Mouse (Mus musculus): ENCODE data around the gene Ddx54. TPM values are rescaled to one million over a fixed set of nuclear protein-coding genes. Genes with fewer than 3 reads are reported as not detected.

Gene Ddx54
- polyA plus RNA-seq, 2 experiments, result 34.1 to 36.1 TPM

GRCm38 (mm10) chr5:120644227-120644626, 31.7 kb downstream of the Ddx54 start:
- TF ChIP-seq POLR2A (IDR thresholded peaks at IDR 0.05; ENCODE audit: borderline replicate concordance, extremely low read depth, insufficient read depth, insufficient read length), result no peak
- Histone ChIP-seq H3K4me3 (replicated peaks; ENCODE audit: low read length) (no peak overlapping the region), H3K4me2 (replicated peaks; ENCODE audit: low read depth, low read length, severe bottlenecking) (no peak overlapping the region), H3K9ac (ENCODE audit: low read depth, low read length, severe bottlenecking) (no peak overlapping the region), H3K36me3 (ENCODE audit: control insufficient read depth, insufficient read depth, low read length) (no peaks in the 10 kb centered on the region), H3K4me1 (ENCODE audit: control insufficient read depth, insufficient read depth, low read length) (peaks cover 3% of the 10 kb centered on the region; the same call in 1 of the 2 replicates), H3K27me3 (ENCODE audit: control insufficient read depth, insufficient read depth, low read length) (peaks cover 21% of the 10 kb centered on the region), H3K27ac (replicated peaks; ENCODE audit: low read depth, low read length) (no peak overlapping the region), H3K9me3 (ENCODE audit: control insufficient read depth, low read length) (no peaks in the 10 kb centered on the region)
- ATAC-seq (ENCODE audit: low FRiP score, low read depth) (no peak), DNase-seq (ENCODE audit: low spot score) (no peak)
- WGBS, result 73% methylated on average over 3 of the region's 3 CpGs

- Histone ChIP-seq H3K9me3 (ENCODE audit: control insufficient read depth, low read length) (no peaks in the 10 kb centered on the region), H3K36me3 (ENCODE audit: control insufficient read depth, insufficient read depth, low read length) (no peaks in the 10 kb centered on the region), H3K27ac (replicated peaks; ENCODE audit: low read depth, low read length) (no peak overlapping the region), H3K9ac (ENCODE audit: low read depth, low read length, severe bottlenecking) (no peak overlapping the region), H3K4me2 (replicated peaks; ENCODE audit: low read depth, low read length, severe bottlenecking) (no peak overlapping the region), H3K27me3 (ENCODE audit: control insufficient read depth, insufficient read depth, low read length) (peaks cover 36% of the 10 kb centered on the region), H3K4me1 (ENCODE audit: control insufficient read depth, insufficient read depth, low read length) (peaks cover 3% of the 10 kb centered on the region; the same call in 1 of the 2 replicates), H3K4me3 (replicated peaks; ENCODE audit: low read length) (no peak overlapping the region)
- no peak for ATAC-seq (ENCODE audit: low FRiP score, low read depth)
- no peak for DNase-seq (ENCODE audit: low spot score)
- WGBS, result 52% methylated on average over 6 of the region's 6 CpGs
- TF ChIP-seq POLR2A (IDR thresholded peaks at IDR 0.05; ENCODE audit: borderline replicate concordance, extremely low read depth, insufficient read depth, insufficient read length), result no peak
Observed at GRCm38 (mm10) chr5:120645851-120646250, 33.3 kb downstream of the Ddx54 start.

GRCm38 (mm10) chr5:120647361-120647760, 34.8 kb downstream of the Ddx54 start:
- Histone ChIP-seq H3K9me3 (ENCODE audit: control insufficient read depth, low read length) (no peaks in the 10 kb centered on the region), H3K4me3 (replicated peaks; ENCODE audit: low read length) (no peak overlapping the region), H3K4me2 (replicated peaks; ENCODE audit: low read depth, low read length, severe bottlenecking) (no peak overlapping the region), H3K4me1 (ENCODE audit: control insufficient read depth, insufficient read depth, low read length) (peaks cover 3% of the 10 kb centered on the region; the same call in 1 of the 2 replicates), H3K27me3 (ENCODE audit: control insufficient read depth, insufficient read depth, low read length) (peaks cover 39% of the 10 kb centered on the region), H3K36me3 (ENCODE audit: control insufficient read depth, insufficient read depth, low read length) (no peaks in the 10 kb centered on the region), H3K9ac (ENCODE audit: low read depth, low read length, severe bottlenecking) (no peak overlapping the region), H3K27ac (replicated peaks; ENCODE audit: low read depth, low read length) (no peak overlapping the region)
- no peak for ATAC-seq (ENCODE audit: low FRiP score, low read depth)
- no peak for DNase-seq (ENCODE audit: low spot score)
- WGBS, result 69% methylated on average over 4 of the region's 4 CpGs
- TF ChIP-seq POLR2A (IDR thresholded peaks at IDR 0.05; ENCODE audit: borderline replicate concordance, extremely low read depth, insufficient read depth, insufficient read length), result no peak

GRCm38 (mm10) chr5:120647814-120648491, 35.4 kb downstream of the Ddx54 start:
- Histone ChIP-seq H3K9me3 (ENCODE audit: control insufficient read depth, low read length) (no peaks in the 10 kb centered on the region), H3K4me2 (replicated peaks; ENCODE audit: low read depth, low read length, severe bottlenecking) (no peak overlapping the region), H3K9ac (ENCODE audit: low read depth, low read length, severe bottlenecking) (no peak overlapping the region), H3K4me1 (ENCODE audit: control insufficient read depth, insufficient read depth, low read length) (peaks cover 3% of the 10 kb centered on the region; the same call in 1 of the 2 replicates), H3K4me3 (replicated peaks; ENCODE audit: low read length) (no peak overlapping the region), H3K27ac (replicated peaks; ENCODE audit: low read depth, low read length) (no peak overlapping the region), H3K36me3 (ENCODE audit: control insufficient read depth, insufficient read depth, low read length) (no peaks in the 10 kb centered on the region), H3K27me3 (ENCODE audit: control insufficient read depth, insufficient read depth, low read length) (peaks cover 39% of the 10 kb centered on the region)
- DNase-seq (ENCODE audit: low spot score) (no peak), ATAC-seq (ENCODE audit: low FRiP score, low read depth) (no peak)
- WGBS, result 34% methylated on average over 12 of the region's 12 CpGs
- no peak for TF ChIP-seq POLR2A (IDR thresholded peaks at IDR 0.05; ENCODE audit: borderline replicate concordance, extremely low read depth, insufficient read depth, insufficient read length)

- H3K27ac ChIP-seq (replicated peaks; ENCODE audit: low read depth, low read length), result no peak within 1 kb of the TSS
- ATAC-seq (ENCODE audit: low FRiP score, low read depth) (no peak), DNase-seq (ENCODE audit: low spot score) (no peak)
- no peak for TF ChIP-seq POLR2A (IDR thresholded peaks at IDR 0.05; ENCODE audit: borderline replicate concordance, extremely low read depth, insufficient read depth, insufficient read length)
- peak within 1 kb of the TSS; percentile 22 for H3K4me3 ChIP-seq (replicated peaks; ENCODE audit: low read length)
- H3K9ac ChIP-seq (ENCODE audit: low read depth, low read length, severe bottlenecking), result no peak within 1 kb of the TSS
- no peaks in the 10 kb centered on the region for H3K36me3 ChIP-seq (ENCODE audit: control insufficient read depth, insufficient read depth, low read length)
- peaks cover 39% of the 10 kb centered on the region for H3K27me3 ChIP-seq (ENCODE audit: control insufficient read depth, insufficient read depth, low read length)
- no peaks in the 10 kb centered on the region for H3K9me3 ChIP-seq (ENCODE audit: control insufficient read depth, low read length)
- peaks cover 3% of the 10 kb centered on the region; the same call in 1 of the 2 replicates for H3K4me1 ChIP-seq (ENCODE audit: control insufficient read depth, insufficient read depth, low read length)
- 2% methylated on average over 41 of the region's 53 CpGs for WGBS
- peak within 1 kb of the TSS; percentile 39 for H3K4me2 ChIP-seq (replicated peaks; ENCODE audit: low read depth, low read length, severe bottlenecking)
Observed at GRCm38 (mm10) chr5:120648569-120649373, 36.2 kb downstream of the Ddx54 start, which contains the start of gene Rasal1. TSS of gene Rasal1 (plus strand) at chr5:120648812.
